Mouse (Mus musculus) sigmoid colon, adult 10 weeks (tissue): ENCODE data around the gene Rpgr. TPM values are rescaled to one million over a fixed set of nuclear protein-coding genes. Genes with fewer than 3 reads are reported as not detected.

Experiments
- polyA plus RNA-seq: library from polyadenylated mRNA; stranded (reverse); fragments of 350-450 nt; fragmentation: Illumina TruSeq; extraction: RNeasy Lipid Tissue Mini Kit (QIAGEN cat#74804); gene quantifications from one replicate; pipeline ENCODE4 v1.2.3, GENCODE M21; 2014; ENCODE audit warnings: low read depth, low replicate concordance

The Rpgr gene
- polyA plus RNA-seq: 22.6 TPM

DNA sequence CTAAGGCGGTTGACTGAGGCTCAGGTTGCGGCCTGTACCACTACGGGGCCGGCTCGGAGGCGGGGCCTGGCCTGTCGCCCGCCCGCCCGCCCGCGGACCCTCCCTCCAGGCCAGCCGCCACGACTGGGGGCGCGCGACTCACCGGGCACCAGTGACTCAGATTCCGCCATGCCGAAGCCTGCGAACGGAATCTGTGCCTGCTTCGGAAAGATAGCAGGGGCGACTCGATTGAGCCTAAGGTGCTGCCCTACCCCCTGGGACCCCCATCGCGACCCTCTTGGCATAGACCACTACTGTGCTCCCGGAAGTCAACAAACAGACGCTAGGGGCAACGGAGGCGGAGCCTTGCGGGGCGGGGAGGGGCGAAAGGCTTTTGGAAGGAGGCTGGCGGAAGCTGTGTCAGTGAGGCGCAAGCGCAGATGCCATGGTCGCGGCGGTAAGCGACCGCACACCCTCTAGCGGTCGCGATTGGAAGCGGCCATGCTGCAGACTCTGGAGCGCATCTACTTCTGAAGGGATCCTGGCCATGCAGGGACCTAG lies at the start of gene Rpgr:
Gene Rpgr (minus strand): TSS at position 511 of the 540 bp plus-strand sequence.

DNA sequence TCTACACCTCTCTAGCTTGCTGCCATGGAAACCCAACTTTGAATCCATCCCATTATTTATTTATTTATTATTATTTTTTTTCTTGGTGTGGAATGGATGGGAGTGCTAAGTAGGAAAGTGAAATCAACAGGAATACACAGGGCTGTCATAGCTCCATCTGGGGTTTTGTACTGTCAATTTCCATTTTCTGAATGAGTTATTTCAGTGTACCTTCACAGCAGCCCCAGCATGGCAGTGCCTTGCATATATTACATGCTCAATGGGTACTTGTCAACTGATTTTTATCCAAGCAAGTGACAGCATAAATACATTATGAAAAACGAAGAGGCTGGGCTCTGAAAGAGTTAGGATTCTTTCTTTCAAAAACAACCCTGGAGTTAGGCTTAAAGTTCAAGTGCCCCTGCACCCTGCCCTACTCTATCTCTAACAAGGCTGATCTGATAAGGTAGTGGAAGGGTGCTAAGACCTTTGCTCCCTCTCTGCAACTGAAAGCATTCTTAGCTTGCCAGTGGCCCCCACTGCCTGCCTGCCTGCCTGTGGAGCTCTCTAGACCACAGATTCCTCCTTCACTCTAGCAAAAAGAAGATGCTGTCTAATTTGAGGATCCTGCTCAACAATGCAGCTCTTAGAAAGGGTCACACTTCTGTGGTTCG lies 35.3 kb upstream of the Rpgr start, which contains the start of gene Otc:
Gene Otc (plus strand): TSS at position 454 of the 653 bp plus-strand sequence.

GRCm38 (mm10) chrX:10117065-10117719 lies 99.5 kb downstream of the Rpgr start, which contains the start of gene Srpx:
TSS of gene Srpx (minus strand) at chrX:10117709.

Other genes starting within 250 kb of the Rpgr start
- gene Srpx, start 99.2 kb downstream of the Rpgr start, polyA plus RNA-seq: 7.8 TPM
- 40.2 TPM for gene Otc, start 35.4 kb upstream of the Rpgr start, polyA plus RNA-seq